Comparison of ENCODE assay signal across 7 mouse cellular contexts in genomic region chr1:161248685-161249084, GRCm38 (mm10). TPM values are rescaled to one million over a fixed set of nuclear protein-coding genes. Genes with fewer than 3 reads are reported as not detected.
DNase-seq lines count a peak whose midpoint lies in the region; ATAC-seq and TF ChIP-seq lines count a peak whose summit lies in the region.

No protein-coding gene starts in this region.

- peak overlapping the region; percentile 92 for H3K4me3 ChIP-seq in ES-Bruce4 (ENCODE audit: low read depth, low read length)
- H3K4me3 ChIP-seq in forebrain, embryonic 15.5 days, result peak overlapping the region; percentile 77
- peak overlapping the region; percentile 97 for H3K4me3 ChIP-seq in liver, embryonic 13.5 days (replicated peaks)

- peak overlapping the region; percentile 96 for H3K9ac ChIP-seq in ES-Bruce4 (ENCODE audit: low read depth, poor library complexity, severe bottlenecking)
- H3K9ac ChIP-seq in forebrain, embryonic 15.5 days (replicated peaks), result no peak overlapping the region
- H3K9ac ChIP-seq in liver, embryonic 13.5 days, result peak overlapping the region; percentile 97

- peak; percentile 50; the same call in 1 of the 2 replicates for TF ChIP-seq EP300 in ES-Bruce4 (IDR thresholded peaks at IDR 0.05; ENCODE audit: insufficient read depth, low read depth, low read length)

- peak; percentile 65 for DNase-seq in 3T3-L1 (ENCODE audit: low read depth, low spot score)
- DNase-seq in liver, embryonic 13.5 days, result no peak
- no peak for DNase-seq in cerebellum, adult 11 months
- no peak for DNase-seq in ovary, postnatal 14 days (ENCODE audit: low spot score)

- TF ChIP-seq CTCF in ES-Bruce4 (IDR thresholded peaks at IDR 0.05; ENCODE audit: low read depth, low read length), result no peak

- no peak overlapping the region for H3K27ac ChIP-seq in ES-Bruce4 (ENCODE audit: insufficient read depth, low read length)
- no peak overlapping the region for H3K27ac ChIP-seq in forebrain, embryonic 15.5 days (replicated peaks)
- peak overlapping the region; percentile 92 for H3K27ac ChIP-seq in liver, embryonic 13.5 days

- H3K9me3 ChIP-seq in ES-Bruce4 (replicated peaks; ENCODE audit: control insufficient read depth, insufficient read depth, low read length, poor library complexity, severe bottlenecking), result no peaks in the 10 kb centered on the region
- no peaks in the 10 kb centered on the region for H3K9me3 ChIP-seq in forebrain, embryonic 15.5 days
- no peaks in the 10 kb centered on the region for H3K9me3 ChIP-seq in liver, embryonic 13.5 days (replicated peaks)

- ATAC-seq in forebrain, embryonic 15.5 days (replicated peaks), result no peak
- ATAC-seq in liver, embryonic 13.5 days (ENCODE audit: low read depth), result no peak
- no peak for ATAC-seq in megakaryocyte progenitor cell, adult 5-6 weeks (replicated peaks; ENCODE audit: poor library complexity)

- H3K4me2 ChIP-seq in forebrain, embryonic 15.5 days (replicated peaks), result peak overlapping the region; percentile 79
- H3K4me2 ChIP-seq in liver, embryonic 13.5 days, result peak overlapping the region; percentile 96

- H3K36me3 ChIP-seq in ES-Bruce4 (ENCODE audit: control insufficient read depth, insufficient read depth, low read length, poor library complexity, severe bottlenecking), result peaks cover 48% of the 10 kb centered on the region
- peaks cover 10% of the 10 kb centered on the region for H3K36me3 ChIP-seq in forebrain, embryonic 15.5 days
- H3K36me3 ChIP-seq in liver, embryonic 13.5 days, result peaks cover 36% of the 10 kb centered on the region

- no peak for TF ChIP-seq POLR2A in ES-Bruce4 (IDR thresholded peaks at IDR 0.05; ENCODE audit: insufficient read depth, low read length)

- H3K4me1 ChIP-seq in ES-Bruce4 (ENCODE audit: control insufficient read depth, insufficient read depth, low read length), result peaks cover 2% of the 10 kb centered on the region
- H3K4me1 ChIP-seq in forebrain, embryonic 15.5 days, result peaks cover 35% of the 10 kb centered on the region
- peaks cover 72% of the 10 kb centered on the region for H3K4me1 ChIP-seq in liver, embryonic 13.5 days (replicated peaks)

- WGBS in forebrain, embryonic 15.5 days, result 57% methylated on average over 7 of the region's 7 CpGs
- WGBS in liver, embryonic 13.5 days (ENCODE audit: insufficient replicate concordance), result 36% methylated on average over 7 of the region's 7 CpGs

- H3K27me3 ChIP-seq in ES-Bruce4 (ENCODE audit: control insufficient read depth, insufficient read depth, low read length, poor library complexity, severe bottlenecking), result no peaks in the 10 kb centered on the region
- peaks cover 7% of the 10 kb centered on the region; the same call in 1 of the 2 replicates for H3K27me3 ChIP-seq in forebrain, embryonic 15.5 days
- no peaks in the 10 kb centered on the region for H3K27me3 ChIP-seq in liver, embryonic 13.5 days

RNA-seq across cellular contexts. Expression of gene Prdx6, which starts 2.3 kb away (rescaled TPM):
- 326 and 342 TPM in 2 replicates for polyA plus RNA-seq in ES-Bruce4 (2011; ENCODE audit: insufficient read depth, insufficient read length, low read depth, missing spikeins)
- polyA plus RNA-seq in forebrain, embryonic 15.5 days (2015; fragmentation: Nextera tagmentation; extraction: Ambion mirVana), result 243 and 250 TPM in 2 replicates
- polyA plus RNA-seq in liver, embryonic 13.5 days (2015; fragmentation: Nextera tagmentation; extraction: Ambion mirVana), result 457 and 472 TPM in 2 replicates
- total RNA-seq in megakaryocyte progenitor cell, adult 5-6 weeks (2015), result 292 and 298 TPM in 2 replicates
- total RNA-seq in megakaryocyte progenitor cell, adult 5-6 weeks (2017), result 334 and 393 TPM in 2 replicates
